Mouse (Mus musculus): ENCODE data around the gene Becn1. TPM values are rescaled to one million over a fixed set of nuclear protein-coding genes. Genes with fewer than 3 reads are reported as not detected.

Gene Becn1
- total and polyA plus RNA-seq, 3 experiments: 46.3 to 148 (median 97.7) TPM

DNA sequence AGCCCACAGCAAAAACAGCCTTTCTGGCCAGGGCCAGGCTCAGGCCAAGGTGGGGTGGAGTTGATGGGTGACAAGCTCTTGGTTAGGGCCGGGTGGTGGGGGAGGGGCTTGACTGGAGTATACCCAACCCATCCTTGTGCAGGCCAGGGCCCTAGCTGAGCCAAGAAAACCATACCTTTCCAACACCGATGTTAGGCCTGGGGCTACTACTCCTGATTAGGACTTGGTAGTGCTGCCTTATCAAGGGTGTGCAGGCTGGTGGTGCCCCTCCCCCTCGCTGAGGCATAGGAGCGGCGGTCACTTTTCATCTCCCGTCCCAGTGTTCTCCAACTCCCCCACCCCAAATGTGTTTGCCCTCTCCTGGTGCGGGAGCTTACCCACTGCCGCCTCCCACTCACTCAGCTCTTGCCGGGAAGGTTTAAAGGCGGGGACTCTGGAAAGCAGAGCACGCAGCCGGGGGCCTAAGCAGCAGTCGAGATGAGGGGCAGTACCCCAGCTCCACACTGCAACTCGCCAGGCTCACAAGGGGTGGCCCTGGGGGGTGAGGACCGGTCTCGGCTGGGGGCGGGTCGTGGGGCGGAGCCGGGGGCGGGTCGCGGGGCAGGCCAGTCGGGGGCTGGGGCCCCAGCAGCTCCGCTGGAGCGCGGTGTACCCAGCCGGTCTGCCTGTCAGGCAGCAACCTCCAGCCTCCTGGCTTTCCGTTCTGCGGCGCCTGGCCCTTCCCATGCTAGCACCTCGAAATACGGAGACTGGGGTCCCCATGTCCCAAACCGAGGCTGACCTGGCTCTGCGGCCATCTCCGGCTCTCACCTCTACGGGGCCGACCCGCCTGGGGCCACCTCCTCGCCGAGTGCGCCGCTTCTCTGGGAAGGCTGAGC lies 41.9 kb downstream of the Becn1 start, which contains the start of gene Wnk4:
Wnk4 (plus strand) TSS at position 620 of the 878 bp plus-strand sequence.
- Histone ChIP-seq H3K27me3 (ENCODE audit: insufficient read depth, low read length) (no peaks in the 10 kb centered on the region), H3K9me3 (replicated peaks) (no peaks in the 10 kb centered on the region), H3K4me1 (ENCODE audit: insufficient read depth, low read depth, low read length) (peaks cover 78% of the 10 kb centered on the region), H3K36me3 (replicated peaks) (peaks cover 67% of the 10 kb centered on the region), H3K4me3 (ENCODE audit: low read depth, low read length) (peak within 1 kb of the TSS; percentile 79)
- peak; percentile 85 for ATAC-seq (ENCODE audit: extremely low read depth, insufficient number of reproducible peaks, low FRiP score, poor library complexity, severe bottlenecking)
- peak; percentile 94 for DNase-seq (ENCODE audit: low spot score)
- TF ChIP-seq GATA1 (IDR thresholded peaks at IDR 0.05; ENCODE audit: borderline replicate concordance, low read length): no peak
- peak; percentile 90 for TF ChIP-seq TAL1 (conservative IDR thresholded peaks at IDR 0.05; ENCODE audit: low read depth, low read length)

DNA sequence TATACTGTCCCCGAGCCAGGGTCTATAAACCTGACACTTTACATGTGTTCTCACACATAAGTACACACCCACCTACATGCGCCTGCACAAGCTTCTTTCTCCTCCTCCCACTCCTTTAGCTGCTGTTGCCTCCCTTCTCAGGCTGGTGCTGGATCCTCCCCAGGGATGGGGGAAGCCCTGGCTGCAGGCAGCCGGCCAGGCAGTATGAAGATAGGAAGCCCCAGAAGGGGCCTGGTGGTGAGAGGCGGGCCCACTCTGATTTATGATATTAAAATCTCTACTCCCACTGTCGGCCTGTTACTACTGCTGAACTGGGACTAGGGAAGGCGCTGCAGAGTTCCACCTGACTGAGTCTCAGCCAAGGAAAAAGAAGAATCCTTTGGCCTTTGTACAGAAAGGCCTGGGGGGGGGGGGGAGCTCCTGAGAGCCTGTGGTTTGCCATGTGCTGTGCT lies 42.8 kb downstream of the Becn1 start:
- TF ChIP-seq GATA1 (IDR thresholded peaks at IDR 0.05; ENCODE audit: borderline replicate concordance, low read length): no peak
- TF ChIP-seq GATA2 (IDR thresholded peaks at IDR 0.05; ENCODE audit: borderline replicate concordance, low read depth, low read length): no peak
- no peak for TF ChIP-seq TAL1 (conservative IDR thresholded peaks at IDR 0.05; ENCODE audit: low read depth, low read length)
- no peak for TF ChIP-seq POLR2AphosphoS5 (IDR thresholded peaks at IDR 0.05; ENCODE audit: insufficient replicate concordance, low read depth, low read length)
- no peak for TF ChIP-seq CTCF (IDR thresholded peaks at IDR 0.05; ENCODE audit: low read depth, low read length)
- H3K27me3 ChIP-seq (ENCODE audit: insufficient read depth, low read length): no peaks in the 10 kb centered on the region
- peaks cover 60% of the 10 kb centered on the region for H3K36me3 ChIP-seq (replicated peaks)
- H3K4me1 ChIP-seq (ENCODE audit: insufficient read depth, low read depth, low read length): peaks cover 74% of the 10 kb centered on the region
- H3K4me3 ChIP-seq (ENCODE audit: low read depth, low read length): peak overlapping the region; percentile 79; the same call in 1 of the 2 replicates
- no peaks in the 10 kb centered on the region for H3K9me3 ChIP-seq (replicated peaks)
- no peak for ATAC-seq (ENCODE audit: extremely low read depth, insufficient number of reproducible peaks, low FRiP score, poor library complexity, severe bottlenecking)
- no peak for DNase-seq (ENCODE audit: low spot score)

DNA sequence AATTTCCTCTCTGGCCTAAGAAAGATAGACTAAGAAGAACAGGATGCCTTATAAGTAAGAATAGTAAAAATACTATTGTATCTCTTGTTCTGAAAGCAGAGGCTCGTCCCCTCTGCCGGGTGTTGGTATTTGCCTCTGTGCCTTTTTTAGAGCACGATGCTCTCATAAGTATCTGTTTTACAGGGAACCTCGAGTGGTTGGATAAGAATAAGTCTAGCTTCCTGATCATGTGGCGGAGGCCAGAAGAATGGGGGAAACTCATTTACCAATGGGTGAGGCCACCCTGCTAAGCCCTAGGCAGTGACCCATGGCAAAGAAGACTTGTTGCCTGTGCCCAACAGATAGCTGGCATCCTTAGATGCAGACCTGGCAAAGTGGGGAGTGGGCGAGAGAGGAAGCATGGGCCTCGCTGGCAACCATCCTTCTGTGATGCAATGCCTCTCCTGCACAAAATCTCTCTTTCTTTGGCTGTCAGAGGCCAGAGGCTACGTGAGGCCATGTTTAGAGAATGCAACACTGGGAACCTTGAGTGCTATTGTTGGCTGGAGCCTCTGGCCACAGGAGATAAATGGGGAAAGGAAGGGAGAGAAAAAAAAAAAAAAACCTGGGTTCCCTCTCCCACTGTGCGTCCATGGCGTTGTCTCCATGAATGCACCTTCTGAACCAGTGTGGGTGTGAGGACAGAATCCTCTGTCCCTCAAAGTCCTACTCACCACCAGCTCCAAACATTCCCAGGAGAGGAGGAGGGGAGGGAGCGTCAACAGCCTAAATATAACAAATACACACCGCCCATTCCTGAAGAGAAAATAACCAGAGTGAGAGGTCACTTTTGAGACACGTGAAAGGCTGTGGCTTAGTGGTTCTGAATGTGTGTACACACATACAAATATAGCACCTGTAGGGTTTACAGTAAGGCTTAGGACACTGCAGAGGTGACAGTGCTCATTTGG lies 46.0 kb downstream of the Becn1 start:
- no peak for ATAC-seq (ENCODE audit: extremely low read depth, insufficient number of reproducible peaks, low FRiP score, poor library complexity, severe bottlenecking)
- Histone ChIP-seq H3K4me1 (ENCODE audit: insufficient read depth, low read depth, low read length) (peaks cover 57% of the 10 kb centered on the region), H3K27me3 (ENCODE audit: insufficient read depth, low read length) (no peaks in the 10 kb centered on the region), H3K4me3 (ENCODE audit: low read depth, low read length) (peak overlapping the region; percentile 24; the same call in 1 of the 2 replicates), H3K36me3 (replicated peaks) (peaks cover 40% of the 10 kb centered on the region), H3K9me3 (replicated peaks) (no peaks in the 10 kb centered on the region)
- DNase-seq (ENCODE audit: low spot score): no peak
- TF ChIP-seq GATA1 (IDR thresholded peaks at IDR 0.05; ENCODE audit: borderline replicate concordance, low read length) (no peak), TAL1 (conservative IDR thresholded peaks at IDR 0.05; ENCODE audit: low read depth, low read length) (no peak), GATA2 (IDR thresholded peaks at IDR 0.05; ENCODE audit: borderline replicate concordance, low read depth, low read length) (no peak), POLR2AphosphoS5 (IDR thresholded peaks at IDR 0.05; ENCODE audit: insufficient replicate concordance, low read depth, low read length) (no peak), CTCF (IDR thresholded peaks at IDR 0.05; ENCODE audit: low read depth, low read length) (no peak)

DNA sequence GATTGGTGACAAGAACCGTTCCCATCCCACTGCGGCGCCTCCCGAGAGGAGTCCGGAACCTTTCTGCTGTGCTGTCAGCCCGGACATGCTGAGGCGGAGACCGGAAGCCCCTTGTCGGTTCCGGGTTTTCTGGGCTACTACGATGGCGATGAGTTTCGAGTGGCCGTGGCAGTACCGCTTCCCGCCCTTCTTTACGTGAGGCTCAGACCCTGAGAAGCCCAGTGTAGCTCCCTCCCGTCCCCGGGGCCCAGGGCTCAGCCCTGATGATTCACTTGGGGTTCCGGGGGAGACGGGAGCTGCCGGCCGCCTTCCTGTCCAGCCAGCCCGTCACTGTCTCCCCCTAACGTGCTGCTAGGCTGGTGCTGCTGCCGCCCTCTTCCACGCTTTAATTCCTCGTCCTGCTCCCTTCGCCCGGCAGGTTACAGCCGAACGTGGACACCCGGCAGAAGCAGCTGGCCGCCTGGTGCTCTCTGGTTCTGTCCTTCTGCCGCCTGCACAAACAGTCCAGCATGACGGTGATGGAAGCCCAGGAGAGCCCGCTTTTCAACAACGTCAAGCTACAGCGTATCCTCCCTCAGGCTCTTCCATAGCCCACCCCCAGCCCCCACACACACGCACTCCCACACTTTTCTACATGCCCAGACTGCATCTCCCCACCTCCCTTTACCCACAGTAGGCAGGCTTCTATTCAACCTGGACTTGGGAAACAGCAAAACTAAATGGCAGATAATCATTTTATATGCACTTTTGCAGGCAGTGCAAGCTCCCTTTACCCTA lies 48.3 kb downstream of the Becn1 start, which contains the start of gene Vps25:
Vps25 (plus strand) TSS at position 95 of the 777 bp plus-strand sequence.
- no peak for TF ChIP-seq CTCF (IDR thresholded peaks at IDR 0.05; ENCODE audit: low read depth, low read length)
- Histone ChIP-seq H3K9me3 (replicated peaks) (no peaks in the 10 kb centered on the region), H3K36me3 (replicated peaks) (peaks cover 31% of the 10 kb centered on the region), H3K4me1 (ENCODE audit: insufficient read depth, low read depth, low read length) (peaks cover 34% of the 10 kb centered on the region), H3K4me3 (ENCODE audit: low read depth, low read length) (peak within 1 kb of the TSS; percentile 97), H3K27me3 (ENCODE audit: insufficient read depth, low read length) (no peaks in the 10 kb centered on the region)
- ATAC-seq (ENCODE audit: extremely low read depth, insufficient number of reproducible peaks, low FRiP score, poor library complexity, severe bottlenecking): peak; percentile 63; the same call in 1 of the 2 replicates
- peak; percentile 69 for DNase-seq (ENCODE audit: low spot score)

DNA sequence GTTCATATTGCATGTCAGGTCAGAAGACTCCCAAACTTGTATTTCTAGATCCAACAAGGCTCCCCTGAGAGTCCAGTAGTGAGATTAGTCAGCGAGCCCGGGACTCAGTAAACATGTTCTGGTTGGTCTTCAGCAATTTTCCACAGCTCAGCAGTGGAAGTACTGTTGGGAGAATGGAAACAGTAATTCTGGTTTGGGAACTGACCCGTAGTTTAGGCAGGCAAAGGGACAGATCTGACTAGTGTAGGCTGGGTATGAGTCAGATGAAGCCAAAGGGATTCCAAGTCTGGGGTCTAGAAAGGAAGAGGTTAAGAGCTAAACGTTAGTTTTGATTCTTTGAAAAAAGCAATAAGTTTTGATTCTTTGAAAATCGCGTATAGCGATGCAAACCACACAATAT lies 49.1 kb downstream of the Becn1 start:
- Histone ChIP-seq H3K36me3 (replicated peaks) (peaks cover 23% of the 10 kb centered on the region), H3K4me3 (ENCODE audit: low read depth, low read length) (peak overlapping the region; percentile 97), H3K27me3 (ENCODE audit: insufficient read depth, low read length) (peaks cover 5% of the 10 kb centered on the region), H3K9me3 (replicated peaks) (no peaks in the 10 kb centered on the region), H3K4me1 (ENCODE audit: insufficient read depth, low read depth, low read length) (peaks cover 28% of the 10 kb centered on the region)
- no peak for TF ChIP-seq CTCF (IDR thresholded peaks at IDR 0.05; ENCODE audit: low read depth, low read length)
- TF ChIP-seq TAL1 (conservative IDR thresholded peaks at IDR 0.05; ENCODE audit: low read depth, low read length): no peak
- no peak for TF ChIP-seq GATA1 (IDR thresholded peaks at IDR 0.05; ENCODE audit: borderline replicate concordance, low read length)
- ATAC-seq (ENCODE audit: extremely low read depth, insufficient number of reproducible peaks, low FRiP score, poor library complexity, severe bottlenecking) (no peak), DNase-seq (ENCODE audit: low spot score) (no peak)

Measured in G1E (cell line).